Mouse (Mus musculus): ENCODE results near the gene Tm9sf1. TPM values are rescaled to one million over a fixed set of nuclear protein-coding genes. Genes with fewer than 3 reads are reported as not detected.

Tm9sf1 gene
- polyA plus RNA-seq (2015; fragmentation: Nextera tagmentation; extraction: Ambion mirVana): 119 and 126 TPM in 2 replicates

- Histone ChIP-seq H3K9me3 (no peaks in the 10 kb centered on the region), H3K4me2 (peak within 1 kb of the TSS; percentile 78), H3K4me3 (peak within 1 kb of the TSS; percentile 91), H3K9ac (peak within 1 kb of the TSS; percentile 97), H3K27me3 (no peaks in the 10 kb centered on the region), H3K4me1 (peaks cover 18% of the 10 kb centered on the region), H3K36me3 (peaks cover 34% of the 10 kb centered on the region), H3K27ac (peak within 1 kb of the TSS; percentile 96)
- ATAC-seq (ENCODE audit: borderline replicate concordance, extremely low read depth, low FRiP score, low TSS enrichment): peak; percentile 92
- WGBS: under 1% methylated on average over 86 of the region's 89 CpGs
These were observed at the start of gene Tm9sf1 for GRCm38 (mm10) chr14:55643060-55643907. Tm9sf1 (minus strand) TSS chr14:55643806.

GRCm38 (mm10) chr14:55689433-55689832 lies 45.8 kb upstream of the Tm9sf1 start:
- Histone ChIP-seq H3K27me3 (no peaks in the 10 kb centered on the region), H3K9me3 (no peaks in the 10 kb centered on the region), H3K27ac (no peak overlapping the region), H3K36me3 (no peaks in the 10 kb centered on the region), H3K4me1 (no peaks in the 10 kb centered on the region), H3K4me2 (no peak overlapping the region), H3K4me3 (no peak overlapping the region), H3K9ac (no peak overlapping the region)
- 70% methylated on average over 10 of the region's 10 CpGs for WGBS
- ATAC-seq (ENCODE audit: borderline replicate concordance, extremely low read depth, low FRiP score, low TSS enrichment): no peak

- peaks cover 16% of the 10 kb centered on the region for H3K4me1 ChIP-seq
- no peaks in the 10 kb centered on the region for H3K27me3 ChIP-seq
- whole genome bisulfite sequencing: 14% methylated on average over 3 of the region's 3 CpGs
- H3K9me3 ChIP-seq: no peaks in the 10 kb centered on the region
- peaks cover 34% of the 10 kb centered on the region for H3K36me3 ChIP-seq
- no peak for ATAC-seq (ENCODE audit: borderline replicate concordance, extremely low read depth, low FRiP score, low TSS enrichment)
- H3K27ac ChIP-seq: peak overlapping the region; percentile 91
- peak overlapping the region; percentile 85 for H3K4me3 ChIP-seq
- H3K4me2 ChIP-seq: peak overlapping the region; percentile 81
- H3K9ac ChIP-seq: peak overlapping the region; percentile 81
These were observed 38.5 kb upstream of the Tm9sf1 start for GRCm38 (mm10) chr14:55682118-55682493.

- Histone ChIP-seq H3K27ac (peak within 1 kb of the TSS; percentile 91), H3K4me3 (peak within 1 kb of the TSS; percentile 85), H3K9me3 (no peaks in the 10 kb centered on the region), H3K36me3 (peaks cover 40% of the 10 kb centered on the region), H3K4me2 (peak within 1 kb of the TSS; percentile 81), H3K27me3 (no peaks in the 10 kb centered on the region), H3K9ac (peak within 1 kb of the TSS; percentile 81), H3K4me1 (peaks cover 16% of the 10 kb centered on the region)
- ATAC-seq (ENCODE audit: borderline replicate concordance, extremely low read depth, low FRiP score, low TSS enrichment): peak; percentile 96
- under 1% methylated on average over 61 of the region's 66 CpGs for WGBS
These were observed 37.8 kb upstream of the Tm9sf1 start, which contains the start of gene Tinf2 for GRCm38 (mm10) chr14:55681160-55682117. Tinf2 (minus strand) TSS chr14:55681820.

- ATAC-seq (ENCODE audit: borderline replicate concordance, extremely low read depth, low FRiP score, low TSS enrichment): no peak
- peaks cover 20% of the 10 kb centered on the region for H3K4me1 ChIP-seq
- H3K4me3 ChIP-seq: no peak overlapping the region
- no peaks in the 10 kb centered on the region for H3K27me3 ChIP-seq
- 82% methylated on average over 4 of the region's 4 CpGs for WGBS
- no peak overlapping the region for H3K27ac ChIP-seq
- H3K4me2 ChIP-seq: no peak overlapping the region
- no peaks in the 10 kb centered on the region for H3K9me3 ChIP-seq
- H3K9ac ChIP-seq: no peak overlapping the region
- peaks cover 57% of the 10 kb centered on the region for H3K36me3 ChIP-seq
These were observed 34.0 kb upstream of the Tm9sf1 start for GRCm38 (mm10) chr14:55677615-55678014.

- peak overlapping the region; percentile 85 for H3K4me3 ChIP-seq
- H3K27me3 ChIP-seq: no peaks in the 10 kb centered on the region
- ATAC-seq (ENCODE audit: borderline replicate concordance, extremely low read depth, low FRiP score, low TSS enrichment): no peak
- peak overlapping the region; percentile 81 for H3K4me2 ChIP-seq
- peak overlapping the region; percentile 38 for H3K9ac ChIP-seq
- H3K36me3 ChIP-seq: peaks cover 37% of the 10 kb centered on the region
- H3K9me3 ChIP-seq: no peaks in the 10 kb centered on the region
- peaks cover 18% of the 10 kb centered on the region for H3K4me1 ChIP-seq
- WGBS: 68% methylated on average over 7 of the region's 7 CpGs
- no peak overlapping the region for H3K27ac ChIP-seq
These were observed 29.1 kb upstream of the Tm9sf1 start for GRCm38 (mm10) chr14:55672741-55673060.

GRCm38 (mm10) chr14:55671833-55672740 lies 28.5 kb upstream of the Tm9sf1 start, which contains the start of the genes Gmpr2 and Nedd8:
Gmpr2 (plus strand) TSS chr14:55671941.
Nedd8 (minus strand) TSS chr14:55672124.
- Histone ChIP-seq H3K4me1 (peaks cover 18% of the 10 kb centered on the region), H3K4me3 (peak within 1 kb of the TSS; percentile 85), H3K4me2 (peak within 1 kb of the TSS; percentile 81), H3K9me3 (no peaks in the 10 kb centered on the region), H3K9ac (peak within 1 kb of the TSS; percentile 89), H3K27me3 (no peaks in the 10 kb centered on the region), H3K36me3 (peaks cover 31% of the 10 kb centered on the region), H3K27ac (peak within 1 kb of the TSS; percentile 83)
- peak; percentile 99 for ATAC-seq (ENCODE audit: borderline replicate concordance, extremely low read depth, low FRiP score, low TSS enrichment)
- 1% methylated on average over 38 of the region's 38 CpGs for WGBS

GRCm38 (mm10) chr14:55671486-55671832 lies 27.9 kb upstream of the Tm9sf1 start:
- H3K4me1 ChIP-seq: peaks cover 18% of the 10 kb centered on the region
- H3K4me3 ChIP-seq: peak overlapping the region; percentile 85
- peak overlapping the region; percentile 89 for H3K9ac ChIP-seq
- no peaks in the 10 kb centered on the region for H3K9me3 ChIP-seq
- H3K27me3 ChIP-seq: no peaks in the 10 kb centered on the region
- WGBS: 1% methylated on average over 12 of the region's 12 CpGs
- peak overlapping the region; percentile 81 for H3K4me2 ChIP-seq
- peak overlapping the region; percentile 83 for H3K27ac ChIP-seq
- peak; percentile 71 for ATAC-seq (ENCODE audit: borderline replicate concordance, extremely low read depth, low FRiP score, low TSS enrichment)
- peaks cover 25% of the 10 kb centered on the region for H3K36me3 ChIP-seq

- no peak for ATAC-seq (ENCODE audit: borderline replicate concordance, extremely low read depth, low FRiP score, low TSS enrichment)
- H3K4me3 ChIP-seq: peak overlapping the region; percentile 65
- peak overlapping the region; percentile 63; the same call in 1 of the 2 replicates for H3K9ac ChIP-seq
- peaks cover 15% of the 10 kb centered on the region; the same call in 1 of the 2 replicates for H3K4me1 ChIP-seq
- H3K9me3 ChIP-seq: no peaks in the 10 kb centered on the region
- no peak overlapping the region for H3K27ac ChIP-seq
- 38% methylated on average over 2 of the region's 2 CpGs for WGBS
- H3K4me2 ChIP-seq: peak overlapping the region; percentile 58; the same call in 1 of the 2 replicates
- H3K27me3 ChIP-seq: no peaks in the 10 kb centered on the region
- H3K36me3 ChIP-seq: peaks cover 32% of the 10 kb centered on the region
These were observed 17.0 kb upstream of the Tm9sf1 start for GRCm38 (mm10) chr14:55660636-55661035.

- under 1% methylated on average over 39 of the region's 39 CpGs for WGBS
These were observed 16.5 kb upstream of the Tm9sf1 start, which contains the start of gene Mdp1 for GRCm38 (mm10) chr14:55659960-55660573. Mdp1 (minus strand) TSS chr14:55660508.

More at GRCm38 (mm10) chr14:55659960-55660573, 16.5 kb upstream of the Tm9sf1 start, which contains the start of gene Mdp1:
- Histone ChIP-seq H3K4me2 (peak within 1 kb of the TSS; percentile 58), H3K4me3 (peak within 1 kb of the TSS; percentile 65), H3K27ac (peak within 1 kb of the TSS; percentile 60), H3K4me1 (peaks cover 15% of the 10 kb centered on the region; the same call in 1 of the 2 replicates), H3K9ac (peak within 1 kb of the TSS; percentile 63), H3K9me3 (no peaks in the 10 kb centered on the region), H3K36me3 (peaks cover 32% of the 10 kb centered on the region), H3K27me3 (no peaks in the 10 kb centered on the region)
- peak; percentile 94 for ATAC-seq (ENCODE audit: borderline replicate concordance, extremely low read depth, low FRiP score, low TSS enrichment)
